Mouse (Mus musculus) hindbrain, embryonic 11.5 days (tissue): ENCODE measurements around the gene Zkscan3. TPM values are rescaled to one million over a fixed set of nuclear protein-coding genes. Genes with fewer than 3 reads are reported as not detected.
A peak's percentile ranks its signal among the peaks of the same experiment; 100 is the strongest.
"Not testable (repeated sequence)": the region's sequence is repeated elsewhere in the genome, so short reads cannot be mapped to it uniquely, and the experiment has no call there.

Experiments
- ATAC-seq: fragments of 200-750 bp; cut with Nextera tagmentation; 2 replicates; pipeline ENCODE4 v1.8.0; 2017; ENCODE audit warnings: mild to moderate bottlenecking, moderate TSS enrichment, moderate library complexity; ENCODE audit not compliant: low FRiP score
- DNase-seq: peaks from one replicate; pipeline ENCODE4 v3.0.0-alpha.2; 2015; ENCODE audit warnings: low spot score
- H3K27ac ChIP-seq: fragments of 300-500 bp; sonication (generic); 2 replicates; pipeline ENCODE4 v1.5.1; 2014; ENCODE audit warnings: mild to moderate bottlenecking, low read depth, low read length
- H3K27me3 ChIP-seq: fragments of 300-500 bp; sonication (generic); 2 replicates; pipeline ENCODE4 v1.6.1; 2014; ENCODE audit warnings: mild to moderate bottlenecking, low read length, moderate library complexity, mixed read lengths; ENCODE audit not compliant: control insufficient read depth, insufficient read depth
- H3K36me3 ChIP-seq: fragments of 300-500 bp; sonication (generic); 2 replicates; pipeline ENCODE4 v1.6.1; 2014; ENCODE audit warnings: mild to moderate bottlenecking, low read length, moderate library complexity, mixed read lengths; ENCODE audit not compliant: control insufficient read depth, insufficient read depth
- H3K4me1 ChIP-seq: fragments of 300-500 bp; sonication (generic); replicated peaks from 2 replicates; pipeline ENCODE4 v1.6.1; 2014; ENCODE audit warnings: low read length, mixed read lengths; ENCODE audit not compliant: control insufficient read depth, insufficient read depth
- H3K4me2 ChIP-seq: fragments of 300-500 bp; sonication (generic); replicated peaks from 2 replicates; pipeline ENCODE4 v1.6.1; 2014; ENCODE audit warnings: mild to moderate bottlenecking, low read depth, low read length
- H3K4me3 ChIP-seq: fragments of 300-500 bp; sonication (generic); 2 replicates; pipeline ENCODE4 v1.5.1; 2014; ENCODE audit warnings: low read depth, low read length
- H3K9ac ChIP-seq: fragments of 300-500 bp; sonication (generic); 2 replicates; pipeline ENCODE4 v1.6.1; 2014; ENCODE audit warnings: low read depth, low read length
- H3K9me3 ChIP-seq: fragments of 300-500 bp; sonication (generic); 2 replicates; pipeline ENCODE4 v1.6.1; 2016; ENCODE audit warnings: low read length; ENCODE audit not compliant: control insufficient read depth
- WGBS: fragments of 180-500 bp; shearing (Covaris S2); extraction: QIAGEN DNeasy Blood & Tissue Kit; methylation state at CpG from one replicate; pipeline ENCODE4 v1.1.7; 2014; 5-methylcytosine and 5-hydroxymethylcytosine counted together
- polyA plus RNA-seq: library from polyadenylated mRNA; unstranded; fragments of >200 nt; fragmentation: Nextera tagmentation; extraction: Ambion mirVana; gene quantifications from 2 replicates; pipeline ENCODE4 v1.2.1, GENCODE M21; 2014

The Zkscan3 gene
- polyA plus RNA-seq, 1 experiment from 2014 or later: 90.5 TPM

DNA sequence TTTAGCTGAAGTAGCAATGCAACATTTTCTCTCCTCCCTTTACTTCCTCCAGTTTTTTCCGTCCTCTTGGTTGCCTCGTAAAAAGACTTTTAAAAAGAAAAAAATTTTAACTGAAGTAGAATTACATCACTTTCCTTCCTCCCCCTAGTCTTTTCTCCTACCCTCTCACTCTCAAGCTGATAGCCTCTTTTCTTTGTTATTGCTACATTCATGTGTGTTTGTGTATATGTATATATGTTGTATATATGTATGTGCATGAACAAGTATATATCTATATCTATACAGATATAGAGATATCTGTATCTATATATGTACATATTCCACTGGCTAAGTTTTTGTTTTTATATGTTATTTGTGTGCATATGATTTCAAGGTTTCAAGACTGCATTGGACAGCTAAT, 293 bp upstream of the Zkscan3 start:
- no peaks in the 10 kb centered on the region for H3K36me3 ChIP-seq
- no peaks in the 10 kb centered on the region for H3K27me3 ChIP-seq
- ATAC-seq: peak; percentile 58
- H3K4me3 ChIP-seq: peak overlapping the region; percentile 80
- 0% methylated on average over 2 of the region's 2 CpGs for WGBS
- no peaks in the 10 kb centered on the region for H3K4me1 ChIP-seq
- no peak for DNase-seq
- no peaks in the 10 kb centered on the region for H3K9me3 ChIP-seq
- H3K4me2 ChIP-seq: peak overlapping the region; percentile 64
- H3K27ac ChIP-seq: no peak overlapping the region
- peak overlapping the region; percentile 90 for H3K9ac ChIP-seq

DNA sequence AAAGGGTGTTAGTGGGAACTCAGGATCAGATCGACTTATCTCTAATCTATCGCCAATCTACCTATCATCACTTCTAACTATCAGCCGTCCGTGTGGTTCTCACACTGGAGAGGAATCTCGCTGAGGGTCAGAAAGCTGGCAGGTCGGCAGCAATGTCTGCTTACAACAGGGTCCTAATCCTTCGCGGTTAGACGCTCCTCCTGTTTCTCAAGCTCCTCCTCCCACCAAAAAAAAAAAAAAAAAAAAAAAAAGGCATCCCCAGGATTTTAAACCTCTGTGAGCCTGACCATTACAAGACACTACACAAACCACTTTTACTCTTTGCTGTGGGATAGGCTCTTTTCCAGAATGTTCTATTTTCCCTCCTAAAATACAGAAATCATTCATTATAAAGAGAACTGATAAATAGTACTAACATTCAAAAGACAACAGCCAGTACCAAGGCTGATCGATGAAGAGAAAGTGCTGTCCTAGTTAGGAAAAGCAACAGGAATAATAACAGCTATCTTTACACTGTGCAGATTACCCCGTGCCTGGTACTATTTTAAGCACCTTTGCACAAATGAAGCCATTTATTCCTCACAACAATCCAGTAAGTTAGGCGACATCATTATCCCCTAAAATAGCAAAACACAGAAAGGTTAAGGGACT, 794 bp downstream of the Zkscan3 start:
- ATAC-seq (peak; percentile 55), DNase-seq (peak; percentile 13)
- Histone ChIP-seq H3K9me3 (no peaks in the 10 kb centered on the region), H3K4me3 (peak overlapping the region; percentile 80), H3K9ac (peak overlapping the region; percentile 90), H3K4me1 (no peaks in the 10 kb centered on the region), H3K27ac (no peak overlapping the region), H3K36me3 (no peaks in the 10 kb centered on the region), H3K27me3 (no peaks in the 10 kb centered on the region), H3K4me2 (peak overlapping the region; percentile 64)
- 16% methylated on average over 12 of the region's 12 CpGs for WGBS

DNA sequence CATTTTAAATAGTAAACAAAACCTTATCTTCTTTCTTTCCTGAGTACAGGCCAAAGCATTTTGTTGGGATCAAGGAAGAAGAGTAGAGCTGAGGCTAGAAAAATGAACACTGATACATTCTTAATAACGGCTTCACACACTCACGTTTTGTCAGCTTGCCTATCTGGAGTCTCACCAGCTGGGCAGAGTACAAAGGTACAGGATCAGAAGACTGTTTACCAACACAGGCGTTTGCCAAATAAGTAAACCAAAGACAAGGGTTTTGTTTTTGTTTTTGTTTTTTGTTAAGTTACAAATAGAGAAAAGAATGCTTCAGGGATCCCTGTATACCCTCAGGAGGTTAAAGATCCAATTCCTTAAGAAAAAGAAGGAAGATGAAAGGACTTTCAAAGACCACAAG, 1.4 kb downstream of the Zkscan3 start:
- Histone ChIP-seq H3K4me2 (peak overlapping the region; percentile 64), H3K4me3 (peak overlapping the region; percentile 80), H3K27ac (no peak overlapping the region), H3K4me1 (no peaks in the 10 kb centered on the region), H3K9ac (peak overlapping the region; percentile 90), H3K9me3 (no peaks in the 10 kb centered on the region), H3K36me3 (no peaks in the 10 kb centered on the region), H3K27me3 (no peaks in the 10 kb centered on the region)
- DNase-seq (no peak), ATAC-seq (no peak)
- WGBS: 82% methylated on average over 3 of the region's 3 CpGs

DNA sequence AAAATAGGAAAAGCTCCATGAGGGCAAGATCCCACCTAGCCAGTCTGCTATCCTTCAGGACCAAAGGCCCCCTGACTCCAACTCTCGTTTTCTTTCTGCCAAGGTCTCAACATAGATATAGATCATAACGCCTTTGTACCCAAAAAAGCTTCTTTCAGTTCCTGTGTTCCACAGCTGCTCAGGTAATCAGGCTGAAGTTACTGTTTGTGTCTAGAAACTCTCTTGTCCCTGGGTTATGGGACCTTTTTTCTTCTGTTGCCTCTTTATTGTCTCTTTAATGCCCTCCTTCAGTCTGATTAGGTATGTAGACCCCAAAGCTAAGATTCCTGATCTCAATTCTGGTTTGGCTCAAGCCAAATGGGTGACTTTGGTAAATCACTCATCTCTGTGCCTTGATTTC, 5.1 kb downstream of the Zkscan3 start:
- no peak overlapping the region for H3K9ac ChIP-seq
- H3K4me1 ChIP-seq: no peaks in the 10 kb centered on the region
- H3K9me3 ChIP-seq: no peaks in the 10 kb centered on the region
- no peak for ATAC-seq
- DNase-seq: no peak
- H3K36me3 ChIP-seq: peaks cover 9% of the 10 kb centered on the region
- no peak overlapping the region for H3K4me2 ChIP-seq
- 95% methylated on average over 2 of the region's 2 CpGs for WGBS
- H3K27ac ChIP-seq: no peak overlapping the region
- no peaks in the 10 kb centered on the region for H3K27me3 ChIP-seq
- no peak overlapping the region for H3K4me3 ChIP-seq

DNA sequence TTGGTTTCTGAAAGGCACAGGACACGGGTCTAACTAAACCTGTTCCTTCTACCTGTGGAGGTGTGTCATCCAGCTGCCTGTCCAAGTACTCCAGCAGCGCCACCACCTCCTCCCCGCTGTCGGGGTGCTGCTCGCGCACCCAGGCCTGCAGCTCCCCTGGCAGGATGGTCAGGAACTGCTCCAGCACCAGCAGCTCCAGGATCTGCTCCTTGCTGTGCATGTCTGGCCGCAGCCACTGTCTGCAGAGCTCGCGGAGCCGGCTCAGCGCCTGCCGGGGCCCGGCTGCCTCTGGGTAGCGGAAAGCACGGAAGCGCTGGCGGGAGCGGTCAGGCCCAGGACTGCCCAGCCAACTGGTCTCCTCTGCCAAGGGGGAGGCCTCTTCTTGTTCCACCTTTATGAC, 6.5 kb downstream of the Zkscan3 start:
- ATAC-seq, H3K4me1 ChIP-seq, H3K27ac ChIP-seq, H3K4me3 ChIP-seq, H3K9ac ChIP-seq, DNase-seq, H3K27me3 ChIP-seq, H3K9me3 ChIP-seq, H3K4me2 ChIP-seq: not testable (repeated sequence)
- H3K36me3 ChIP-seq: peaks cover 14% of the 10 kb centered on the region
- 97% methylated on average over 9 of the region's 18 CpGs for WGBS

DNA sequence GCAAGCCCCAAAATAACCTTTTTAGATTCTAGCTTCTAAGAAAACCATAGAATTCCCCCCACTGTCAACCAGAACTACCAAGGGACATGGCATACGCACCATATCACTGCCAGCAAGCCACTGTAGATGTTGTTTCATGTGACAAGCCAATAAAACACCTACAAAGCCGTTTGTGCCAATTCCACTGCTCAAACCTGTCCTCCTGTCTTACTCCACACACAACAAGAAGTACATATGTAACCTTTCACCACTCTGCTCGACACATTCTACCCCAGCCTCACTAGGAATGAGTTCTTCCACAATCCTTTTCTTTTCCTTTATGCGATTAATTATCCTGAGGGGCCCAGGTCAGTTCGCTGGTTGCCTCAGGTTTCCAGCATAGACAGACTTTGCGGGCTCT, 6.9 kb downstream of the Zkscan3 start:
- Histone ChIP-seq H3K9ac (no peak overlapping the region), H3K27me3 (no peaks in the 10 kb centered on the region), H3K9me3 (no peaks in the 10 kb centered on the region), H3K27ac (no peak overlapping the region), H3K36me3 (peaks cover 18% of the 10 kb centered on the region), H3K4me2 (no peak overlapping the region), H3K4me3 (no peak overlapping the region), H3K4me1 (no peaks in the 10 kb centered on the region)
- DNase-seq (no peak), ATAC-seq (no peak)
- 97% methylated on average over 6 of the region's 6 CpGs for WGBS

DNA sequence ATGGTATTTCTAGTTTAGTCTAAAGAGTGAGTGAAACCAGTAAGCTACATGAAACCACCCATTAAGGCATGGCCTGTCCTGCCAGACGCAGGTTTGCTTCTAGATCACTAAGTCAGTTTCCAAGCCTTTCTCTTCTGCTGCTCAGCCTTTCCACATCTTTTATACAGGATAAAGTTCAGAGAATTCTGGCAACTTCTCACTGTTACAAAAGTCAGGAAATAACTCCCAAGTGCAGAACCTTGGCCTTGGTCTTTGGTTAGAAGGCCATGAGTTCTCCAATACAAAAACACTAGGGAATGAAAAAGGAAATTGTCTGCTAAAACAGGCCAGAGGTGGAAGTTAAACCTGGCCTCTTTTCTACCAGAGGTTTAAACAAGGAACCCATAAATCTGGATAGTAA, 7.3 kb downstream of the Zkscan3 start:
- H3K36me3 ChIP-seq: peaks cover 19% of the 10 kb centered on the region
- WGBS: 97% methylated on average over 1 of the region's 1 CpGs
- no peak for ATAC-seq

DNA sequence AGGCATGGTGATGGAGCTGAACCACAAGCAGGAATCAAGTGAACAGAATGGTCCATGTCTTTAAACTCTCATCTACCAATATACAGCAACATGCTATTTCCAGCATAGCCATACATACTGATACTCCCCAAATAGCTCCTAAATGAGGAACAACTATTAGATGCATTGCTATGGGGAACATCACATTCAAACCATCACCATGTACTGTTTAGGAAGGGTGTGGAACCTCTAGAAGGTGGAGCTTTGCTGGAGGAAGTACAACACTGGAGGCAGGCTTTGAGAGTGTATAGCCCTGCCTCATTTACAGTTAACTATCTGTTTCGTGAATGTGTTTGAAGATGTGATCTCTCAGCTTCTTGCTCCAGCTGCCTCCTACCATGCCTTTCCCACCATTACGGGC, 24.8 kb downstream of the Zkscan3 start:
- H3K9ac ChIP-seq: no peak overlapping the region
- no peaks in the 10 kb centered on the region for H3K36me3 ChIP-seq
- 88% methylated on average over 2 of the region's 2 CpGs for WGBS
- no peaks in the 10 kb centered on the region for H3K9me3 ChIP-seq
- ATAC-seq (no peak), DNase-seq (no peak)
- H3K4me2 ChIP-seq: no peak overlapping the region
- H3K4me3 ChIP-seq: no peak overlapping the region
- H3K27ac ChIP-seq: no peak overlapping the region
- H3K27me3 ChIP-seq: no peaks in the 10 kb centered on the region
- H3K4me1 ChIP-seq: no peaks in the 10 kb centered on the region

More for the DNA sequence above, 7.3 kb downstream of the Zkscan3 start:
- Histone ChIP-seq H3K4me1 (no peaks in the 10 kb centered on the region), H3K4me2 (no peak overlapping the region), H3K27ac (no peak overlapping the region), H3K9me3 (no peaks in the 10 kb centered on the region), H3K4me3 (no peak overlapping the region), H3K9ac (no peak overlapping the region), H3K27me3 (no peaks in the 10 kb centered on the region)
- DNase-seq: no peak

DNA sequence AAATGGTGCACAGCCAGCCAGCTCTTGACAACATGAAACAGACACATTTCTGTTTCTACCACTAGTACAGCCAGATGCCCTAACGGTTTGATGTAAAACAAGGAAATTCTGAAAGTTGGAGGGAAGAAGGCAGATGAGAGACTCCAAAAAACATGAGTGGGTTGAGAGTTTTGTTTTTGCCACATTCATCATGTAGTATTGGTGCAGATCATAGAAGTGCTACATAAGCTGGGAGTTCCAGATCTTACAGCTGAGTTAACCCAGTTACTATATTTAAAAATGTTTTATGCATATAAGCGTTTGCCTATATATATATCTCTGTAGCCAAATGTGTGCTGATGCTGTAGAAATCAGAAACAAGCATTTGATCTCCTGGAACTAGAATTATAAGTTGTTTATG, 29.9 kb downstream of the Zkscan3 start:
- 82% methylated on average over 2 of the region's 2 CpGs for WGBS
- no peak for ATAC-seq

More for the DNA sequence above, 29.9 kb downstream of the Zkscan3 start:
- Histone ChIP-seq H3K4me2 (no peak overlapping the region), H3K4me1 (no peaks in the 10 kb centered on the region), H3K9me3 (no peaks in the 10 kb centered on the region), H3K27ac (no peak overlapping the region), H3K27me3 (no peaks in the 10 kb centered on the region), H3K36me3 (0 out of 2 replicates have a peak, but pooled peaks cover 6% of the 10 kb centered on the region), H3K9ac (no peak overlapping the region), H3K4me3 (no peak overlapping the region)
- no peak for DNase-seq
